Mouse (Mus musculus) embryo, embryonic 11 days (tissue): ENCODE data around the gene Myo9b.
A peak's percentile ranks its signal among the peaks of the same experiment; 100 is the strongest.

ENCODE experiments used
- DNase-seq: peaks from one replicate; pipeline ENCODE4 v3.0.0-alpha.2; 2015

Gene Myo9b

GRCm38 (mm10) chr8:71392391-71392790, 119.9 kb downstream of the Myo9b start:
- no peak for DNase-seq

GRCm38 (mm10) chr8:71392871-71393270, 120.4 kb downstream of the Myo9b start:
- DNase-seq = peak; percentile 76

DNA sequence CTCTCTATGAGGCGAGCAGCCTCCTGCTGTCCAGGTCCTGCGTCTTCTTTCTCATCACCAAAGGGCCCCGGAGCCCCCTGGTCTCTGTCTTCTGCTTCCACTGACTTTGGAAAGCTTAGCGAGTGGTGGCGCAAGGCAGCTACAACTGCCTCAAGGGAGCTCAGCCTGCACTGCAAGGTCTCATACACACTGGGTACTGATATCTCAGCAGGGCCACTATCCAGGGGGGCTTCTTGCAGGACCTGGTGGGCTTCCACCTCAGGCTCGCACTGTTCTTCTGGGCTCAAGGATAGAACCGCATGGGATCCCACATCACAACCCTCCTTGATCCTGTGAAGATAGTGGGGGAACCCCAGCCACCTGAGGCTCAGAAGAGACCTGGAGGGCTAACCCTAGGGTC, 122.0 kb downstream of the Myo9b start:
- no peak for DNase-seq

GRCm38 (mm10) chr8:71395071-71395470, 122.6 kb downstream of the Myo9b start:
- DNase-seq = no peak

DNA sequence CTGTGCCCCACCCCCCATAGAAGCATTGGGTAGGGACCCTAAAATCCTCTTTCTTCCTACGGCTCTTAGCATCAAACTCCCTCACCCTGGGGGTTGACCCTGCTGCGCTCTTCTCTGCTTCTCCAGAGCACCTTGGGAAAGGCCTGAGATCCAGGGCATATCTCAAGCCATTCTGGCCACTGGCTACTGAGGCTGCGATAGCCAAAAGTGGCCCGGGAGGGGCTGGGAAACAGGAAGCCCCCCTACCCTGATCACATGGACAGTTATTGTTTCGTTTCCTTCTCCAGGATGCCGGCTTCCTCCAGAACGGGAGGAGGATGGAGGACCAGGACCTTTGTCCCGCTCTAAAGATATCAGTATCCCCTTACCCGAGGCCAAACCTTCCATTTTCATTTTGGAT, 123.1 kb downstream of the Myo9b start, which contains the start of gene Ushbp1:
TSS of gene Ushbp1 (minus strand) at position 174 of the 400 bp plus-strand sequence.
- no peak for DNase-seq

- DNase-seq = peak; percentile 96
These were observed 124.3 kb downstream of the Myo9b start, which contains the start of gene Babam1 for GRCm38 (mm10) chr8:71396639-71397305. TSS of gene Babam1 (plus strand) at chr8:71396861.

- DNase-seq = no peak
These were observed 125.2 kb downstream of the Myo9b start for GRCm38 (mm10) chr8:71397701-71398100.

DNA sequence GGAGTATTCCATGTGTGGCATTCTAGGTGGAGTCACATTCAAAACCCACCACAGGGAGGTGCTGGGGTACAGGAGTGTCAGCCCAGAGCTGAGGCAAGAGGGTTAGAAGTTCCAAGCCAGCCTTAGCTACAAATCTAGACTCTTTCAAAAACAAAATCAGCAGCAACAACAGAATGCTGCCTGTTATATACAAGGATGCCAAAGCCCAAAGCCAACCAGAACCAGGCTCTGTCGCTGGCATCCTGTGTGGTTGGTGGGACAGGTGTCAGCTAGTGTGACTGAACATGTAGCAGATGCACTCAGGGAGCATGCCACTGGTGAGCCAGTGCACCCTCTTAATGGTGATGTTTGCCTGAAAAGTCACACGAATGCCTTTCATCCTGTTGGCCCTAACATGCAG, 128.3 kb downstream of the Myo9b start:
- DNase-seq = no peak

GRCm38 (mm10) chr8:71401454-71401853, 128.9 kb downstream of the Myo9b start:
- DNase-seq = no peak

GRCm38 (mm10) chr8:71402446-71402964, 130.0 kb downstream of the Myo9b start:
- DNase-seq = no peak

DNA sequence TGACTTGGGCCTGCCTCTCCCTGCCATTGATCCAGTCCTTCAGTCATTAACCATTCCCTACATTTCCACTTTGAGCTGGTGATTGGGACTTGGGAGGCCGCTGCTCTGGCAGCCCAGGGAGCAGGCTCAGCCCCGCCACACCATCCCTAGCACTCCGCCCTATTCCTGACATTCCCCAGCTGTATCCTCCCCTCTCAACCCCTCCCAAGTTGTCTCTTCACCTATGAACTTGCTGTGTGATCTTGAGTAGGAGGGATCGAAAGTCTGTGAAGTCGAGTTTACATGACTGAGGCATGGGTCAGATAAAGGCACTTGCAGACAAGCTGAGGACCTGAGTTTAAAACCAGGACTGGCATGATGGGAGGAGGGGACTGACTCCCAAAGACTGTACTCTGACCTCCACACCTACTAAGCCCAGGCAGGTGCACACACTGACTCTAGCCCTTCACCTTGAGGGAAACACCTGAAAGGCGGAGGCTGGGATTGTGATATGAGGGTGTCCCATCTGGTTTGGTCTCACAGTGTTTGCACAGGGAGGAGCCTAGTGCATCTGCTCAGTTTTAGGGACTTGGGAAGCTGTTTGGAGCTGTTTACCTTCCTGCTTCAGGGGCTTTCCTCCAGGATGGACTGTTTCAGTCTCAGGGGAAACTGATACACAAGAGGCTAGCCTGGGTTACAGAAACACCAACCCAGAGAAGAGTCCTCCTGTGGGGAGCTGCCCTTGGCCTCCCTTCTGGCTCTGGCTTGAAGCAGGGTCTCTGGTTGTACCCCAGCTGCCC, 130.8 kb downstream of the Myo9b start:
- no peak for DNase-seq

- no peak for DNase-seq
These were observed 131.5 kb downstream of the Myo9b start for GRCm38 (mm10) chr8:71404011-71404410.

- peak; percentile 23 for DNase-seq
These were observed 132.4 kb downstream of the Myo9b start for GRCm38 (mm10) chr8:71404951-71405351.

- peak; percentile 96 for DNase-seq
These were observed 133.0 kb downstream of the Myo9b start, which contains the start of gene Ankle1 for GRCm38 (mm10) chr8:71405401-71406098. TSS of gene Ankle1 (plus strand) at chr8:71406010.

DNA sequence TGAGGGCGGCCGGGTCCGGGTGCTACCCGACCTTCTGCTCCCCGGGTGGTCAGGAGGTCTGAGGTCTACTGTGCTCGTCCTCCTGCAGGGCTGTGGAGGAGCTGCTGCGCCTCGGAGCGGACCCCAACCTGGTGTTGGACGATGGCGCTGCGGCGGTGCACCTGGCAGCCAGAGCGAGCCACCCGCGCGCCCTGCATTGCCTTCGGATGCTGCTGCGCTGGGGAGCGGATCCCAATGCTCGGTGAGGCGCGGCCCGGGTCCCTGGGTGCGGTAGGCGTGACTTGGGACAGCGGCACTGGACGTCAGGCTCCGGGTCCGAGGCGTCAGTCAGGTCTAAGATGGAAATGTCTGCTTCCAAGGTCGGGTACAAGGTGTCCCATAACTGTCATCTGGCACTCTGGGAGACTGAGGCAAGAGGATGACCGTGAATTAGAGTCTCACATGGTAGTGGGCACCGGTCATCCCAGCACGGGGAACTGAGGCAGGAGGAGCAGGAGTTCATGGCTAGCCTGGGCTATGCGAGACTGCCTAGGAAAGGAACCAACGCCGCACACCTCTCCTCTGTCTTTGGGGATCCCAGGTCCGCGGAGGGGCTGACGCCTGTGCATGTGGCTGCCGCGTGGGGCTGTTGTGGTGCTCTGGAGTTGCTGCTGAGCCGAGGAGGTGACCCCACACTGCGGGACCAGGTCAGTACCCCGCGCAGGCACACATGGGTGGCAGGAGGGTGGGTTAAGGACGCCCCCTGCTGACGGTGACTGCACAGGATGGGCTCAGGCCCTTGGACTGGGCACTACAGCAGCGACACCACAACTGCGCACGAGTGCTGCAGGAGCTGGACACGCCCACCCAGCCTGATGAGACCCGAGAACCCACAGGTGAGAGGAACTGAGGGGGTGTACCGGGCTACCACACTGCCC, 133.8 kb downstream of the Myo9b start:
- DNase-seq = peak; percentile 86

GRCm38 (mm10) chr8:71407441-71407840, 134.9 kb downstream of the Myo9b start:
- DNase-seq = no peak

DNA sequence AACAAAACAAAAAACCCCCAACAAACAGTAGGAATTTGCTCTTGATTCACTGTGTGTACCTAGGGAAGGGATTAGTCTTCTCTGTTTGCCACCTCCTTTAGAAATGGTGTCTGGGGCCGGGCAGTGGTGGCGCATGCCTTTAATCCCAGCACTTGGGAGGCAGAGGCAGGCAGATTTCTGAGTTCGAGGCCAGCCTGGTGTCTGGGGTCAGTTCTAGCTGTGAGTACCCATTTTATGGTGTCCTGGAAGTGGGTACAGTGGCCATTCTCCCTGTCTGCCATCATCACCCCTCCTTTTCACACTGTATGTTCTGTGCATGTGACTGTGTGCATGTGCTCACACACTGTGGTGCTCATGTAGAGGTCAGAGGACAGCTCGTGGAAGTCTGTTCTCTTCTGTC, 135.7 kb downstream of the Myo9b start:
- DNase-seq = no peak
